Mouse (Mus musculus) left cerebral cortex, postnatal 4 days (tissue): Measurements from ENCODE around the gene Arhgap19. TPM values are rescaled to one million over a fixed set of nuclear protein-coding genes. Genes with fewer than 3 reads are reported as not detected.
"Not testable (repeated sequence)": the region's sequence is repeated elsewhere in the genome, so short reads cannot be mapped to it uniquely, and the experiment has no call there.

Experiments
- DNase-seq: peaks from one replicate; pipeline ENCODE4 v3.0.0-alpha.2; 2022
- intact Hi-C: fragments of 180-260 bp; cut with DNase I; formaldehyde crosslinking; loops from one replicate; pipeline ENCODE4 v1.15.1; 2025
- total RNA-seq, 2 experiments: library from RNA; stranded (reverse); gene quantifications; 2 replicates each; pipeline ENCODE4 v1.2.3; 2021

Gene Arhgap19
- 1 to 10 TPM; 4.2 to 4.3 TPM for total RNA-seq

DNA sequence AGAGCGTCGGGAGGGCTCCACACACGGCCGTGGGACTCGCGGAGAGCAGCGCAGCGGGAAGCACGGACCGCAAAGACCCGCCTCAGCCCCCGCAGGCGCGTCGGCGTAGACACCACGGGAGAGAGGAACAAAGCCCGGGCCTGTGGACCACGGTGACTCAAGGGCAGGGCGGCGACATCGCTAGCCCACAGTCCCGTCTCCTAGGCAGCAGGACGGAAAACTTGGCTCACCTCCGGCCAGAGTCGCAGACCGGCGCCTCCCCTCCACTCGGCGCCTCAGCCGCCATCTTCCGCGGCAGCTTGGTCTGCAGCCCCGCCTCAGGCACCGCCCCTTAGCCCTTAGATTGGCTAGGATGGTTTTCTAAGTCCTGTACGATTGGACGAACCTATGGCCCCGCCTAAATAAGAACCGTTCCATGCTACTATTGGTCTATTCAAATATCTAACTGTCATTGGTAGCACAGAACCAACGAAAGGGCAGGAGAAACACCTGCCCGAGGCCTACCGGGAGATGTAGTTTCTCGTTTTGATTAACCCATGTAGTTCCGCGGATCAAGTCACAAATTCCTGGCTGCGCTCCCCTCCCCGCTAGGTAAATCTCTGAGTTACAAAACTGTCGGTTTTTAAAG is at the start of gene Arhgap19:
Gene Arhgap19 (minus strand): TSS at position 306 of the 628 bp plus-strand sequence.
- intact Hi-C loops, result no loop called here
- peak; percentile 94 for DNase-seq

DNA sequence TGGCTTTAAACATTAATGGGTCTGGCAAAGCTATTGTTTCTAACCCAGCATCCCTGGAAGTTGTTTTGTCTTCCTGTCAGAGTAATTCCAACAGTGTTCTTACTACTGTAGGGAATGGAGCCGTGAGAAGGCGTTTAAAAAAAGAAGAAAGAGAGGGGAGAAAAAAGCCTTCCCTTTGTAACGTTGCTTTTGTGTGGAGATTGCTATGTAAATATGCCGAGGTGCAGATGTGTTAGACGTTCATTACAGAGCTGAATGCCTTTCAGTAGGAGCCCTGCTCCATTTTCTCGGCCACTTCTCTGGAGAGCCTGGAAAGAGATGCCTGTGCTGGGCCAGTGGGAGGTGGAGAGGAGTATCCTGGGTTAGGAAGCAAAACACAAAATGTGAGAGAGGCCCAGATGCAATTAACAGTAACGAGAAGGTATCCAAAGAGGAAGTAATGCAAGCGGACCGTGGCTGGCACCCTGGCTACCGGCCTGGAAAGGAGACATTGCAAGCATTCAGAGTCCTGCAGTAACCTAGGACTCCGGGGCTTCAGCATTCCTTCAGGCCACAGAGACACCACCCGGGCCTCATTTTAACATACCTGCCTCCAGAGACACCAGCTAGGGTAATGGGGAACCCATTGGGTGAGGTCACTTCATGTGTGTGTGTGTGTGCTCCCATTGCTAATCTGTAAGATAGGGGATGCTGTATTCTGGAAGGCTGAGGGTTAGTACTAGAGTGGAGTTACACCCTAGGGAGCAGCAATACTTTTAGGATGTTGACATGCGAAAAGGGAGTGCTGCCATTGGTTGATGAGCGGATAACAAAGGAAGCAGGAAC is 49.1 kb upstream of the Arhgap19 start:
- no peak for DNase-seq
- intact Hi-C loops, result no loop called here

DNA sequence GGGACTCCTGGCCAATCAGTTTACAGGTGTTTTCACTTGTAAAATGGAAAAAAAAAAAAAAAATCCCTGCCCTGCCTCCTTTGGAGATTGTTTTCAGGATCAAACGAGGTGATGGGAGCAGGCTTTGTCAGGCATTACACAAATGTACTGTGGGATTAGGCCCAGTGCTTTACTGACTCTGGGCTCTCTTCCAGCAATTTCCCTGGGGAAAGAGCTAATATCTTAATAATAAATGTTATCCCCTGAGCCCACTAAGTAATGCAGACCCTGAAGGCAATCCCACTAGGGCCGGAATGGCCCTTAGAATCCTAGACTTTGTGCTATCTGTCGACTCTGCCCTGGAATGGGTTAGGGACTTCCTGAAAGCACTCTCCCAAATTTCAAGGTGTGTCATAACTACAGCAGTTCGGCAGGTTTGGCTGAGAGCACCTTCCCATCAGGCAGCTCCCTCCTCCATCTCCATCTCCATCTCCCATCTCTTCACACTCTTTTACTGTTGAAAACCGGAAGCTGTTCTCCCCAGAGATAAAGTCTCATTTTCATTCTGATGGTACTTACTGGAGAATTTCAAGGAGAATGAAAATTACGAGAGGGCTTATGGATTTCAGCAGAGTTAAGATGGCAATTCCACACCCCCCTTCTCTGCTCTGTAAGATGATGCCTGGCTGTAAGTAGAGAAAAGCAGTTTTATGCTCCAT is 48.3 kb upstream of the Arhgap19 start:
- no peak for DNase-seq
- intact Hi-C loops, result no loop called here

DNA sequence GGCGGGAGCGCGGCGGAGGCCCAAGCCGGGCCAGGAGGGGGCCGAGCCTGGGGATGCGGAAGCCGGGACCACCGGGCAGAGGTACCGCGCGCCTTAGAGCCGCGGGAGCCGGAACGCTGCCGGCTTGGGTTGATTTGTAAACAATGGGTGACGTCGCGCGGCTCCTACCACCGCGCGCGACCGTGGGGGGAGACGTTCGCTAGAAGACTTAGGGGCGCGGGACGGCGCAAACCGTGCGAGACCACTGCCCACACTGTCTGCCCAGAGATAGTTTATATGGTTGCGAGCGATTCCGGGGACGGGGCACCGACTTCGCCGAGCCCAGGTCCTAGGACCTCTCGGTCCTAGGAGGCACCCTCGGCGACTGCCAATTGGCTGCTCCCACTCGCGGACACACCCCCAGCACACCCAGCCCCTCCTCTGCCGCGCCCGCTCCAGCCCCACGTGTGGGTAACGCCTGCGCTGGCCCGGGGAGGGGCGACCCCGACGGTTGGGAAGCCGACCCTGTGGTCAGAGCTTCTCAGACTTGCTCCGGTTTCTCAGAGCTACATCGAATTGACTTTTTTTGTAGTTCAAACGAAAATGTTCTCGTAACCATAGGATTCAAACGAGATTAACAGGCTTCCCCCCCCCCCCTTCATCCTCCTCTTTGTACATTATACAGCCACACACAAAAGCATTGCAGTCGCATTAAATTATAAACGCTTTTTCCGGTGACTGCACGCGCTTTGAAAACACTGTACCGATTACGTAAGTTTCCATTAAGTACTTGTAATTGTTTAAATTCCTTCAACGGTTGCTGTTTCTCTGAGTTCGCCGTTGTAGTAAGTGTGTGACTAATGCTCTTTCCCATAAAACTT is 46.4 kb upstream of the Arhgap19 start, which contains the start of gene Frat2:
Gene Frat2 (minus strand): TSS at position 141 of the 860 bp plus-strand sequence.
- intact Hi-C loops, result no loop called here

DNA sequence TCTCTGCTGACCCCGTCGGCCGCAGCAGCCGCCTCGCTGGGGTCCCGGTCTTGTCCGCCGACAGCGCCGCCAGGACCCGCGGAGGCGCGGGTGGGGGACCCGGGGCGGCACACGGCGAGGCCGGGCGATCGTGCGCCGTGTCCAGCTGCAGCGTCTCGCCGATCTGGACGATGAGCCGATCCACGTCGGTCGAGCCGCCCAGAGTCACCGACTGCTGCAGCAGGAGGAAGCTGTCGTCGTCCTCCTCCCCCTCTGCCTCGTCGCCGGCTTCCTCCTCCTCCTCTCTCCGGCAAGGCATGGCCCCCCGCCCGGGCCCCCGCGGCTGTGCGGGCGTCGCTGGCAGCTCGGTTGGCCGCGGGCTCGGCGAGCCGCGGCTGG is 45.8 kb upstream of the Arhgap19 start:
- intact Hi-C loops, result not testable (repeated sequence)
- peak; percentile 53 for DNase-seq

More for the DNA sequence above, 46.4 kb upstream of the Arhgap19 start, which contains the start of gene Frat2:
- DNase-seq, result peak; percentile 92

DNA sequence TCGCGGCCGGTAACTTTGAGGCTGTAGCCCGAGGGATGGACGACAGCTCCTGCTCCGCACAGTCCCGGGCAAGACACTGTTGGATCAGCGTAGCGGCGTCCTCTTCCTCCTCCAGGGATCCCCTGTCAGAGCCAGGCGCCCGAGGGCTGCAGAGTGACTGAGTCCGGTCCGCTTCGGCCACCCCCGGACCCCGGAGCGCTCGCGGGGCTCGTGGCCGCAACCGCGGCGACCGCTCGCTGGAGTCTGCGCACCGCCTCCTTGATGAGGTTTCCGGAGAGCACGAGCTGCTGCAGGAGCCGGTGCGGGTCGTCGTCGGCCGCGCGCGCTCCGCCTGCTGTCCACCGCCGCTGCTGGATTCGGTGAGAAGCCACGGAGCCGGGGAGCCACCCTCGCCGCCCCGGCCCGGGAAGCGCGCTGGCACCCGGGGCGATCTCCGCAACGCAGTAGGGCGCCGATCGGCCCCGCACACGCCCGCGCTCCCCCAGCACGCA is 45.3 kb upstream of the Arhgap19 start:
- intact Hi-C loops, result no loop called here
- DNase-seq, result peak; percentile 39

DNA sequence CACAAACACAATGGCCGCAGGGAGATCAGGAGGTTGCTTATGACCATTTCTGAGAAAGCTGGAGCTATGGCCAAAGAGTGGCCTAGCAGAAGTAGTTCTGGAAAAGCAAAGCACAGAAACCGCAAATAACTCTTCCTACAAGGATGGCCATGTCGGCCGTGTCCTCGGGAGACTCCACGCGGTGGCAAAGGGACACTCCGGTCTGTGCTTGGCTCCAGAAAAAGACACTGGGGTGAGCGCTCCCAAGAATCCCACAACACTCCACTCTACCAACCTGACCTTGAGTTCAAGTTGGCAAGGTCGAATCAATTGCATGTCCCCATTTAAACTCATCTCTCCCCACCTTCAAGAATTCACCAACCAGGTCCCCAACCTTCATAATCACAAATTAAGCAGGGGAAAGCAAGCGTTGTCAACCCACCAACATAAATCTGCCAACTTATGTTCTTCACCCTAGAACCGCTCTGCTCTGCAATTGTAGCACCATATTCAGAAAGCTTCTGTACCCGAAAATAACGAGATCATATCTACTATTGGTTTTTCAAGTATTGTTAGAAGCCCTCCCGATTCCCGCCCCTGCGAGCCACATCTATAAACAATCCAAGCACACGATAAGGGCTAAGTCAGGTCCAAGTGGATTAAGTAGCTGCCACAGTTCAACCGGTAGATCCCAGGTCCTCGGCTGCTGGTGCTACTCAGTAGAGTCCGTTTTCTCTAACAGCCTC is 44.7 kb upstream of the Arhgap19 start:
- DNase-seq, result no peak
- intact Hi-C loops, result no loop called here

DNA sequence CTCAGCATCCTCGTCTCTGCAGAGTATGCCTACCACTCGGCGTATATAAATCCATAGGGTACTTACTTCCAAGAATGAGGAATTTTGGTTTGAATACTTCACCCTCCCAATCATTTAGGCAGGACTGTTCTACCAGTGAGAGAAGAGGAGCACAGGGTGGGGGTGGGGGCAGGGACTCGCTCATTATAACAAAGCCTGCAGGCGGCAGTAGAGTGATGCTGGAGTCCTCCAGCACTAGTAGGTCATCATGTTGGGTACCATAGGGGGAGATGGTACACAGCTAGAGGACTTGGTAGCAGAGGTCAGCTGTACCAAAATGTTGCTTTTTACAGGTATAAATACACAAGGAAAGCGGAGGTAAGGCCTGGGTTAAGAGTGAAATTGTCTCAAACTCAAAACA is 42.5 kb upstream of the Arhgap19 start:
- intact Hi-C loops, result no loop called here
- no peak for DNase-seq

DNA sequence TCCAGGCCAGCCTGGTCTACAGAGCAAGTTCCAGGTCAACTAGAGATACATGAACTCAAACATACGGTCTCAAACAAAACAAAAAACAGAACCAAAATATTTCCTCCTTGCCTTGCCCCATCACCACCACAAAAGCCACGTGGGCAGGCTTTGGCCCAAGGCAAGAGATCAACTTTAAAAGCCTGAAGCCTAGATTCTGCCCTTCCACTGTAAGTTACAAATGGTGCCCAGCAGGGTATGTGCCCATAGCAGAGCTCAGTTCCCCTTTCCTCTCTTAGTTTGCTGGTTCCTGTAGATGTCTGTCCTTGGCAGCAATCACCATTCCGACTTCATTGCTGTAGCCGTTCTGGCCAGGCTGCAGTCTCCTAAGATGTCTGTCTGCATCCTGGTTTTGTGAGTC is 40.9 kb upstream of the Arhgap19 start:
- DNase-seq, result no peak
- intact Hi-C loops, result no loop called here

DNA sequence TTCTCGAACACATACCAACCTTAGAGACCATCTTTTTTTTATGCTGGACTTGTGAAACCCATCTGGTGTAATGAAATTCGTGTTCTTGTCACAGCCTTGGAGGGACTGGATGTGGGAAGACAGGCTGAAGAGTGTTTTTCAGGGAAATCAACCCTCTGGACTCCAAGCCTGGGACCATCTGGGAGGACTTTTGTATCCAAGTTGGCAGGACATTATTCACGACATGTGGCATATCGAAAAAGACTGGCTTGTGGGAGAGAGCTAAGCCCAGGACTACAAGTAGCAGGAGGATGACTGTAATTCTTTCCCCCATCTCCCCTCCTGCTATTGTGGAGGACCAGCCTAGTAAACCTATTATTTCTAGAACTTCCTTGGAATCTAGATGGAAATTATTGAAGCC is 40.3 kb upstream of the Arhgap19 start:
- intact Hi-C loops, result no loop called here
- peak; percentile 16 for DNase-seq

DNA sequence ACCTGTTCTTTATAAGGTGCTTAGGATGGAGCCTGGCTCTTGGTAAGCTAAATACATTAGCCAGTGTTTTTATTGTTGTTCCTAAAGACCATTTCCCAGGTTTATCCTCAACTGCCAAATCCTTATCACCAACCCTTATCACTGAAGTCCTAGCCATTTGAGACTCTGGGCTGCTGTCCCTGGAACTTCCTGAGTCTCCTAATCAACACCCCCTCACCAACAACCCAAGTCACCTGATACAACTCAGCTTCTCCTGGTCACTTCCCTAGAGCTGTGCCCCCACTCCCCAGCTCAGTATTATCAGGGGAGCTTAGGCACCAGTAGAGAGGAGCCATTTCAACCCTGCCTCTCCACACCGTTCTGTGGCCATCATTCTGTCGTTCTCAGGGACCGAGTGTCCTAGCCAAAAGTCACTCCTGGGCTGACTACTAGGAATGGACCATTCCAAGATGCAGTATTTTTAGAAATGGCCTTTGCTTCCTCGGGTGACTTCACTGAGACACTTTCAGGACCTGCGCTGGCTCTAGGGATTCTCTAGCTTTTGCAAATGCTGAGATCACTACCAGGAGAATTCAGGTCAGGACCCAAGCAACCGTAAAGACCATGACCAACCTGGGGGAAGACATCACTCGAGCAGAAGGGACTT is 39.4 kb upstream of the Arhgap19 start:
- intact Hi-C loops, result no loop called here
- no peak for DNase-seq

DNA sequence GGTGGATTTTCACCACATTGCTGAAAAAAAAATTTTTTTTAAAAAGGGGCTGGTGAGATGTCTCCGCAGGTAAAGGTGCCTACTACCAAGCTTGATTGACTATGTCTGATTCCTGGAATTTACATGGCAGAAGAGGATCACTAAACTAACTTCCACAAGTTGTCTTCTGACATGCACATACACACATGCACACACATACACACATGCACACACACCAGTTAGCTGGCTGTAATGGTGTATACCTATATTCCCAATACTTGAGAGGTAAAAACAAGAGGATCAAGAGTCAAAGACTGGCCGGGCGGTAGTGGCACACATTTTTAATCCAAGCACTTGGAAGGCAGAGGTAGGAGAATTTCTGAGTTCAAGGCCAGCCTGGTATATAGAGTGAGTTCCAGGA is 37.8 kb upstream of the Arhgap19 start:
- intact Hi-C loops, result no loop called here
- DNase-seq, result no peak

DNA sequence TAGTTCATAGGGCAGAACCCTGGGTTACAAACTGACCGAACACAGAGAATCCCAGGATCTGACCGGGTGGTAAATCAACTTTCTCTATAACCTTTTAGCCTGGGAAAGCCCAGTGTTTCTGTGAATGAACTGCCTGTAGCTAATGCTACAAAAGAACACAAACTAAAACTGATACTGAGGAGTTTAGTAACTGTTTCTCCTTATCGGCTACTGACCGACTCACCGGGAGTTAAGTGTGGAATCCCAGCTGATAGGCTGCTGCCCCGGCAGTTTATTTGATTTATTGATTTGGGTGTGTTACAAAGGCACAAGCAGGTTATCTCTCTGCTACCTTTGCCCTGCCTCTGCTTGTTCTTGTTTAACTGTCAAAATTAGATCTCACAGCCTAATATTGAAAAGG is 37.0 kb upstream of the Arhgap19 start:
- intact Hi-C loops, result no loop called here
- no peak for DNase-seq

DNA sequence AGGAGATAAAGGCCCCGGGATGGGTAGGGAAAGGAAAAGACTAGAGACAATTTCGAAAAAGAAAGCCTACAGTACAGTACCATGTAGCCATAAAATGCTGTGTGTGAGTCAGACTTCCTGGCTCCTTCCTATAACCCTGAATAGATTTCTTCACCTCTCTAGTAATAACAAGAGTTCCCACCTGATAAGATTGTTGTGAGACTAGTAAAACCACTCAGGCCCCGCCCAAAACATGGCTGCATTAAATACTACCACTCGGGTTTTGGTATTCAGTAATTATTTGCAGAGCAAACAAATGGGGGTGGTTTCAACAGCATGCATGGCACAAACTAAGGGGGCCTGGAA is 36.0 kb upstream of the Arhgap19 start:
- DNase-seq, result no peak
- intact Hi-C loops, result no loop called here

DNA sequence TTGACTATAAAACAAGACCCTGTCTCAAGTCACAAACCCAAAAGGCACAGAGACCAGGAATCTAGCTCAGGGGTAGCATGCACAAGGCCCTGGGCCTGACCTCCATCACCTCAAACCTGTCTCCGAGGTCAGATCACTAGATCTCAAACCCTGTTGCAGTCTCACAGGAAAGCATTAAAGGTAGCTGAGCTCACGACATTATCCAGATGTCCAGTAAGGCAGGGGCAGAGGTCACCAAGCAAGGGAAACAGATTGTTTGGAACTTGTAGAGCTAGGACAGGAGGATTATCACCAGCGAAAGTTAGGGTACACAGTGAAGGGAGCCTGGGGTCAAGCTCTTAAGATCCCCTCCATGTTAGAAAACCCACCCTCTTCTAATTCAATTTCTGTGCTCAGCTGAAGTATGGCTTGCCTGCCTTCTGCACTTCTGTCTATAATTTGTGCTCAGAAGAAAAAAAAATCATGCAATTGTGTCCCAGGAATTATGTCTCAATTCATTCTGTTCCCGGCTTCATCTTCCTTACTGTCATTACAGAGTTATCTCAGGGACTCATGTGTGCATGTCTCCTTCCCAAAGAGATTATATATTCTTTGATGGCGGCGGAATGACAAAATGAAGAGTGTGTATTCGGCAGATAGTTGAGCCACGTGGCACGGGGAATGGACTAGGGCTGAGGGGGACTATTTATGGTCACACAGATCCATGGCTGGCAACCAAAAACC is 35.5 kb upstream of the Arhgap19 start:
- DNase-seq, result no peak
- intact Hi-C loops, result no loop called here

DNA sequence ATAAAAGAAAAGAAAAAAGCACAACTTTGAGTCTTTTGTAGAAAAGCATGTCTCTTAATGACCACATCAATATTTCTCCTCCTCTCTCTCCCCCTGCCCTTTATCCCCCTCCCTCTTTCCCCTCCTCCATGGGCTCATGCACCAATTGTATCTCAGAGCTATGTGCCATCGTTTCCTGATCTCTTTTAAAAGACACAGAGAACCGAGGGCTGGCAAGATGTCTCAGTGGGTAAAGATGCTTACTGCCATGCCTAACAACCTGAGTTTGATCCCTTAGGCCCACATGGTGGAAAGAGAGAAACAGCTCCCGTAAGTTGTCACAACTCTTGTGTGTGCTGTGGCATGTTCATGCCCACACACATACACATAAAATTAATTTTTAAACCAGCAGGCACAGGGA is 34.9 kb upstream of the Arhgap19 start:
- intact Hi-C loops, result no loop called here

DNA sequence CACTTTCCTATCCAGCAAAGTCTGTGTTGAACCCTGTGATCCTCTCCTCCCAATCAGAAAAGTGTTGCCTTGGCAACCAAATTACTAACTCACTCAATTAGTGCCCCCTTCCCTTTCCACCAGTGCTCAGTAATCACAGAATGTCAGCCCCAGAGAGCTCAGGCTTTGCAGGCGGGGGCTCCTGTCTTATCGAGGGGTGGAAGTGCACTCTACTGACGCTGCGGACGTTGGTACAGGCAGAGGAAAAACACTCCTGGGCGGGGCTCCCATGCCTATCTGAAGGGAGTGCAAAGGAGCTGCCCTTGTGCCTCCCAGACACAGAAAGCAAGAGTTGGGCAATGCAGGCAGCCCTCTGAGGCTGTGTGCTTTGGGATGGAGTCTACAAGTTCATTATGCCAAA is 34.0 kb upstream of the Arhgap19 start:
- intact Hi-C loops, result no loop called here
- DNase-seq, result no peak

More for the DNA sequence above, 34.9 kb upstream of the Arhgap19 start:
- no peak for DNase-seq

DNA sequence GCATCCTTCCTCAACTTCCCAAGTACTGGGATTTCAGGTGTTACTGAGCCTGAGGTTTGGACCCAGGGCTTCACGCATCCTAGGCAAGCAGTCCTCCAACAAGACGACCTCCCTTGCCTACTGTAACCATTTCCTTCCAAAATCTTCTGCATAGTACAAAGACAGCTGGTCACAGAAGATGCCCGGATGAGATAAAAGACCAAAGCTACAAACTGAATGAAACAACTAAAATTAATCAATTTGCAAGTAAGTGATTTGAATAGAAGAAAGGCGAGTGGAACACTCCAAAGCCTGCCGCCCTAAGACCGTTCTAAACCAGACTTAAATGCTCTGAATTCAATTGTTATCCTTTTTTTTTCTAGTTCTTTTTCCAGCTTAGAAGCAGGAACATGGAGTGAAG is 33.6 kb upstream of the Arhgap19 start:
- no peak for DNase-seq
- intact Hi-C loops, result no loop called here
